Mouse (Mus musculus) MEL (cell line): ENCODE data around the gene Klrb1f.

Source experiments
- BHLHE40 ChIP-seq: IDR thresholded peaks from 2 replicates; pipeline ENCODE4 v1.6.1; 2012; ENCODE audit warnings: low read depth, mild to moderate bottlenecking, inconsistent platforms, low read length, improper control_type of control experiment, borderline replicate concordance
- CTCF ChIP-seq, 3 experiments: IDR thresholded peaks in 2 of 3; conservative IDR thresholded peaks in 1 of 3; 2 replicates each; pipeline ENCODE4 v1.5.1; 2011 to 2012; ENCODE audit warnings: low read length in 3 of 3, low read depth in 2 of 3, mild to moderate bottlenecking in 2 of 3, improper control_type of control experiment in 1 of 3, inconsistent platforms in 1 of 3, mixed read lengths in 1 of 3, moderate library complexity in 1 of 3; ENCODE audit not compliant: control insufficient read depth in 1 of 3, insufficient read depth in 1 of 3, poor library complexity in 1 of 3, severe bottlenecking in 1 of 3
- ELF1 ChIP-seq: IDR thresholded peaks from 2 replicates; pipeline ENCODE4 v1.6.1; 2014; ENCODE audit warnings: low read depth, mild to moderate bottlenecking, inconsistent platforms, low read length, improper control_type of control experiment, moderate library complexity
- EP300 ChIP-seq, 2 experiments: IDR thresholded peaks; 2 replicates each; pipeline ENCODE4 v1.6.1; 2011; ENCODE audit warnings: improper control_type of control experiment in 2 of 2, low read length in 2 of 2, low read depth in 1 of 2, mild to moderate bottlenecking in 1 of 2
- GABPA ChIP-seq: IDR thresholded peaks from 2 replicates; pipeline ENCODE4 v1.6.1; 2012; ENCODE audit warnings: low read depth, mild to moderate bottlenecking, inconsistent platforms, low read length, improper control_type of control experiment, moderate library complexity
- HCFC1 ChIP-seq: IDR thresholded peaks from 2 replicates; pipeline ENCODE4 v1.6.1; 2012; ENCODE audit warnings: low read depth, mild to moderate bottlenecking, inconsistent platforms, low read length, improper control_type of control experiment, moderate library complexity
- MYC ChIP-seq: IDR thresholded peaks from 2 replicates; pipeline ENCODE4 v1.6.1; 2011; ENCODE audit warnings: low read depth, mild to moderate bottlenecking, low read length, improper control_type of control experiment, moderate library complexity
- NRF1 ChIP-seq: IDR thresholded peaks from 2 replicates; pipeline ENCODE4 v1.6.1; 2014; ENCODE audit warnings: low read depth, mild to moderate bottlenecking, inconsistent platforms, low read length, improper control_type of control experiment, moderate library complexity; ENCODE audit not compliant: poor library complexity, insufficient read depth, severe bottlenecking
- POLR2A ChIP-seq, 2 experiments: IDR thresholded peaks; 2 replicates each; pipeline ENCODE4 v1.6.1; 2011 to 2012; ENCODE audit warnings: low read length in 2 of 2, mild to moderate bottlenecking in 2 of 2, control low read depth in 1 of 2, improper control_type of control experiment in 1 of 2, low read depth in 1 of 2, moderate library complexity in 1 of 2; ENCODE audit not compliant: control insufficient read depth in 1 of 2, insufficient read depth in 1 of 2, poor library complexity in 1 of 2
- POLR2AphosphoS2 ChIP-seq: IDR thresholded peaks from 2 replicates; pipeline ENCODE4 v1.6.1; 2011; ENCODE audit warnings: low read length, improper control_type of control experiment
- TAL1 ChIP-seq: IDR thresholded peaks from 2 replicates; pipeline ENCODE4 v1.6.1; 2012; ENCODE audit warnings: mild to moderate bottlenecking, inconsistent platforms, low read length, moderate library complexity, mixed read lengths
- USF1 ChIP-seq: IDR thresholded peaks from 2 replicates; pipeline ENCODE4 v1.6.1; 2014; ENCODE audit warnings: low read depth, mild to moderate bottlenecking, inconsistent platforms, low read length, improper control_type of control experiment, moderate library complexity
- ZMIZ1 ChIP-seq: IDR thresholded peaks from 2 replicates; pipeline ENCODE4 v1.6.1; 2012; ENCODE audit warnings: low read depth, mild to moderate bottlenecking, inconsistent platforms, low read length, improper control_type of control experiment, moderate library complexity

DNA sequence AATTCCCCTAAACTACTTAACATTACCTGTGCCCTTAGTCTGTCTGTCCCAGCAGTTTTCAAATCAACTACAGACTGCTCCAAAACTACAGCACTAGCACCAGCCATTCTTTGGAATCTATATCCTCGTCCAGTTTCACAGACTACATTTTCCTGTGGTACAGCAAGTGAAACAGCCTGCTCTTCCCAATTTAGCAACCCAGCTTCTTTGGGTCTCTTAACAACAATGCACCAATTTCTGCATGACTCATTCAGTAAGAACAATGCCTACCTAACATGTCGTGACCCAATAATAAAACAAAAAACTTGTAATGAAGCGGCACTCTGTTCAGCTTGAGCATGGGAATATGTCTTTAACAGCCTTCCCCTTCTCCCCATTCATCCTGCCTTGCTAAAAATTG lies 19.7 kb downstream of the Klrb1f start:
- no peak for TF ChIP-seq CTCF (IDR thresholded peaks at IDR 0.05 in 2 of 3, conservative IDR thresholded peaks at IDR 0.05 in 1 of 3; ENCODE audit: control insufficient read depth in 1 of 3, insufficient read depth in 1 of 3, low read depth in 2 of 3, low read length in 3 of 3, poor library complexity in 1 of 3, severe bottlenecking in 1 of 3)
- no peak for TF ChIP-seq GABPA
- TF ChIP-seq HCFC1, result no peak
- no peak for TF ChIP-seq POLR2A (IDR thresholded peaks at IDR 0.05; ENCODE audit: control insufficient read depth in 1 of 2, insufficient read depth in 1 of 2, low read depth in 1 of 2, low read length in 2 of 2, poor library complexity in 1 of 2)
- TF ChIP-seq MYC, result no peak
- no peak for TF ChIP-seq EP300 (IDR thresholded peaks at IDR 0.05; ENCODE audit: low read depth in 1 of 2, low read length in 2 of 2)
- TF ChIP-seq BHLHE40, result no peak
- no peak for TF ChIP-seq USF1
- TF ChIP-seq TAL1, result no peak
- TF ChIP-seq NRF1, result no peak
- TF ChIP-seq POLR2AphosphoS2, result no peak
- TF ChIP-seq ELF1, result no peak
- TF ChIP-seq ZMIZ1, result no peak
